Mouse (Mus musculus): ENCODE data around the gene Krt26. TPM values are rescaled to one million over a fixed set of nuclear protein-coding genes. Genes with fewer than 3 reads are reported as not detected.

Gene Krt26
- total RNA-seq, 2 experiments from 2014 or later = not detected

- no peak for DNase-seq
Observed at GRCm38 (mm10) chr11:99284011-99284410, 53.8 kb downstream of the Krt26 start.

DNA sequence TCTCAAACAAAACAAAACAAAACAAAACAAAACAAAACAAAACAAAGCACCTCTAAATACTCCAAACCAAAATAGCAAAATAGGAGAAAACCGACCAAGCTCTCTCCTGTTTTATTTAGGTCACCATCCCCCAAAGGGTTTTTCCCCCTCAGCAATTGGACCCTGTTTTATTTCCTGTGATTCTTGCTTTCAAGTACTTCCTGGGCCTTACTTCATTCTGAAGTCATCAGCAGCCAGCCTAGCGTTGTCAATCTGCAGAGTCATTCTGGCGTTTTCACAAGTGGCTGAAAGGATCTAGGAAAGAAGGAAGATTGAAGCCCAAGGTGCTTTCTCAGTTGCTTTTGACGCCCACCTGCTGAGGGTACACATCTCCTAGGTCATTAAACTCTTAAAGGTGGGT, 54.4 kb downstream of the Krt26 start:
- no peak for DNase-seq

GRCm38 (mm10) chr11:99281116-99281515, 56.6 kb downstream of the Krt26 start:
- no peak for DNase-seq

DNA sequence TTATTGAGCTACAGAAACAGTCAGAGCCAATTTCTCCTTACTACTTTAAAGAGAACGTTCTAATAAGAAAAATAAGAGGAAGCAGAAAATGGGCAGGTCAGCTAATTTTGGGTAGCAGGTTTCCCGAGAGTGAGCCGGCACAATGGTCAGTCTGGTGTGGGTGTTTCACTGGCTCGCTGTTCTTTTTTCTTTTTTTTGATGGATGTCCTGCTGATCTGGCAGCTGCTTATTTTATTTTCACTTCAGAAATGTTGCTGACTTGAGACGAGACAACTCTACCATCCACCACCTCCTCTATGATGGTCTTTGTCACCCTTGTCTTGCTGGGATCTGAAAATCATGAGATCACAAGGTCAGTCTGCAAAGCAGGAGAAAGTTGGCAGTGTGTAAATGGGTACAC, 57.8 kb downstream of the Krt26 start:
- no peak for DNase-seq

Other genes with a start within 250 kb of the Krt26 start
- under 1 TPM; 0.12 to 0.51 TPM for gene Tns4, start 248.7 kb downstream of the Krt26 start, total RNA-seq (2021)
- gene Ccr7, start 182.9 kb downstream of the Krt26 start, total RNA-seq (2021) = 1 to 10 TPM; 3.6 to 3.7 TPM
- 10 to 100 TPM; 53.6 to 64.9 TPM for gene Smarce1, start 106.9 kb downstream of the Krt26 start, total RNA-seq (2021)
- 1 to 10 TPM; 1.8 to 3.3 TPM for gene Krt222, start 93.9 kb downstream of the Krt26 start, total RNA-seq (2021)
- gene Krt24, start 52.7 kb downstream of the Krt26 start, total RNA-seq (2021) = not detected
- gene Krt25, start 15.0 kb downstream of the Krt26 start, total RNA-seq (2021) = under 1 TPM in 1 of 2 experiments, not detected in 1; 0.18 TPM
- gene Krt27, start 13.1 kb upstream of the Krt26 start, total RNA-seq (2021) = not detected
- under 1 TPM in 1 of 2 experiments, not detected in 1; 0.21 TPM for gene Krt28, start 36.9 kb upstream of the Krt26 start, total RNA-seq (2021)
- 1 to 10 TPM; 7.0 to 8.2 TPM for gene Krt10, start 51.4 kb upstream of the Krt26 start, total RNA-seq (2021)
- gene Krt12, start 84.3 kb upstream of the Krt26 start, total RNA-seq (2021) = not detected
- gene Krt20, start 100.2 kb upstream of the Krt26 start, total RNA-seq (2021) = 1 to 10 TPM; 1.8 to 2.3 TPM
- gene Krt23, start 155.2 kb upstream of the Krt26 start, total RNA-seq (2021) = 10 to 100 TPM in 1 of 2 experiments, 1 to 10 TPM in 1; 4.4 to 12.8 TPM
- not detected for gene Krt39, start 183.4 kb upstream of the Krt26 start, total RNA-seq (2021)
- gene Krt40, start 205.2 kb upstream of the Krt26 start, total RNA-seq (2021) = not detected
- not detected for gene Krtap3-3, start 212.9 kb upstream of the Krt26 start, total RNA-seq (2021)
- not detected for gene Krtap3-2, start 218.9 kb upstream of the Krt26 start, total RNA-seq (2021)
- gene Gm11939, start 221.5 kb upstream of the Krt26 start, total RNA-seq (2021) = not detected
- not detected for gene Krtap3-1, start 228.7 kb upstream of the Krt26 start, total RNA-seq (2021)
- gene Krtap1-5, start 243.1 kb upstream of the Krt26 start, total RNA-seq (2021) = not detected
- not detected for gene Krtap1-4, start 245.7 kb upstream of the Krt26 start, total RNA-seq (2021)